Mouse (Mus musculus) embryonic facial prominence, embryonic 14.5 days (tissue): ENCODE data around the gene Tapbp. TPM values are rescaled to one million over a fixed set of nuclear protein-coding genes. Genes with fewer than 3 reads are reported as not detected.

Experiments
- ATAC-seq: fragments of 200-750 bp; cut with Nextera tagmentation; 2 replicates; pipeline ENCODE4 v1.8.0; 2017; ENCODE audit warnings: low read depth, moderate number of reproducible peaks, moderate TSS enrichment
- DNase-seq: peaks from one replicate; pipeline ENCODE4 v3.0.0-alpha.2; 2015; ENCODE audit warnings: low spot score
- H3K27ac ChIP-seq: fragments of 300-500 bp; sonication (generic); replicated peaks from 2 replicates; pipeline ENCODE4 v1.5.1; 2014; ENCODE audit warnings: low read depth, mild to moderate bottlenecking, low read length, moderate library complexity
- H3K27me3 ChIP-seq: fragments of 300-500 bp; sonication (generic); replicated peaks from 2 replicates; pipeline ENCODE4 v1.6.1; 2014; ENCODE audit warnings: low read length; ENCODE audit not compliant: control insufficient read depth, insufficient read depth
- H3K36me3 ChIP-seq: fragments of 300-500 bp; sonication (generic); 2 replicates; pipeline ENCODE4 v1.6.1; 2014; ENCODE audit warnings: low read length, mixed read lengths; ENCODE audit not compliant: control insufficient read depth, insufficient read depth
- H3K4me1 ChIP-seq: fragments of 300-500 bp; sonication (generic); 2 replicates; pipeline ENCODE4 v1.6.1; 2014; ENCODE audit warnings: antibody characterized with exemption, low read length; ENCODE audit not compliant: control insufficient read depth, insufficient read depth
- H3K4me2 ChIP-seq: fragments of 300-500 bp; sonication (generic); 2 replicates; pipeline ENCODE4 v1.6.1; 2014; ENCODE audit warnings: low read depth, mild to moderate bottlenecking, low read length, moderate library complexity, mixed read lengths
- H3K4me3 ChIP-seq: fragments of 300-500 bp; sonication (generic); 2 replicates; pipeline ENCODE4 v1.5.1; 2014; ENCODE audit warnings: low read depth, mild to moderate bottlenecking, low read length
- H3K9ac ChIP-seq: fragments of 300-500 bp; sonication (generic); 2 replicates; pipeline ENCODE4 v1.6.1; 2014; ENCODE audit warnings: low read depth, mild to moderate bottlenecking, low read length, moderate library complexity, mixed read lengths
- H3K9me3 ChIP-seq: fragments of 300-500 bp; sonication (generic); 2 replicates; pipeline ENCODE4 v1.6.1; 2016; ENCODE audit warnings: low read length; ENCODE audit not compliant: control insufficient read depth
- WGBS: fragments of 180-500 bp; shearing (Covaris S2); extraction: QIAGEN DNeasy Blood & Tissue Kit; methylation state at CpG from one replicate; pipeline ENCODE4 v1.1.7; 2014; 5-methylcytosine and 5-hydroxymethylcytosine counted together
- polyA plus RNA-seq: library from polyadenylated mRNA; unstranded; fragments of >200 nt; fragmentation: Nextera tagmentation; extraction: Ambion mirVana; gene quantifications from 2 replicates; pipeline ENCODE4 v1.2.1, GENCODE M21; 2014

Gene Tapbp
- polyA plus RNA-seq, 1 experiment from 2014 or later = 31.9 TPM

DNA sequence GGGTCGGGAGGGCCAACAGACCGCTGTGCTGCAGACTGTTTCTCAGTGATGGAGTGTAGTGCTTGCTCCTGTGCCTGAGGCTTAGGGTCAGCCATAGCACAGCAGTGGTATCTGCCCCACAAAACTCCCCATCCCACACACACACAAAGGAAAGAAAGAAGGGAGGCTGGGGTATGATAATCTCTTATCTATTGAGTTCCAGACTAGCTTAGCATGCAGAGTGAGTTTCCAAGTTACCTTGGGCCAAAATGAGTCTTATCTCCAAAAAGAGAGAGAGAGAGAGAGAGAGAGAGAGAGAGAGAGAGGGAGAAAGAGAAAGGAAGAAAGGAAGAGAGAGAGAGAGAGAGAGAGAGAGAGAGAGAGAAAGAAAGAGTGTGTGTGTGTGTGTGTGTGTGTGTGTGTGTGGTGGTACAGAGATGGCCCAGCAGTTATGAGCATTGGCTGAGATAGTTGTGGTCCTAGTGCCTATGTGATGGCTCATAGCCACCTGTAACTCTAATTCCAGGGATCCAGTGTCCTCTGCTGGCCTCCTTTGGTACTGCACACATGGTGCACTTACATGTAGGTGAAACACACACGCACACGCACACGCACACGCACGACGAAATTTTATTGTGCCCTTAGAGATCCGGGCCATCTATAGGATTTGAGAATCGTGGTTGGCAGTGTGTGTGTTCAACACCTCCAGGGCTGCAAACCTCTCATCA is 9.0 kb downstream of the Tapbp start:
- 87% methylated on average over 7 of the region's 10 CpGs for WGBS
- no peak for ATAC-seq
- Histone ChIP-seq H3K27ac (no peak overlapping the region), H3K36me3 (peaks cover 16% of the 10 kb centered on the region), H3K4me1 (peaks cover 5% of the 10 kb centered on the region), H3K4me3 (no peak overlapping the region), H3K4me2 (no peak overlapping the region), H3K9ac (no peak overlapping the region), H3K9me3 (no peaks in the 10 kb centered on the region), H3K27me3 (no peaks in the 10 kb centered on the region)
- DNase-seq = no peak

GRCm38 (mm10) chr17:33925406-33926116 is 9.9 kb downstream of the Tapbp start:
- Histone ChIP-seq H3K4me3 (no peak overlapping the region), H3K4me1 (peaks cover 5% of the 10 kb centered on the region), H3K36me3 (peaks cover 16% of the 10 kb centered on the region), H3K9ac (no peak overlapping the region), H3K27me3 (no peaks in the 10 kb centered on the region), H3K4me2 (no peak overlapping the region), H3K9me3 (no peaks in the 10 kb centered on the region), H3K27ac (no peak overlapping the region)
- WGBS = 86% methylated on average over 21 of the region's 21 CpGs
- DNase-seq (no peak), ATAC-seq (no peak)

GRCm38 (mm10) chr17:33926207-33926932 is 10.7 kb downstream of the Tapbp start:
- H3K27me3 ChIP-seq = no peaks in the 10 kb centered on the region
- no peak overlapping the region for H3K9ac ChIP-seq
- peaks cover 8% of the 10 kb centered on the region for H3K4me1 ChIP-seq
- ATAC-seq (no peak), DNase-seq (no peak)
- peaks cover 16% of the 10 kb centered on the region for H3K36me3 ChIP-seq
- no peak overlapping the region for H3K27ac ChIP-seq
- 74% methylated on average over 13 of the region's 17 CpGs for WGBS
- no peak overlapping the region for H3K4me3 ChIP-seq
- no peaks in the 10 kb centered on the region for H3K9me3 ChIP-seq
- no peak overlapping the region for H3K4me2 ChIP-seq

DNA sequence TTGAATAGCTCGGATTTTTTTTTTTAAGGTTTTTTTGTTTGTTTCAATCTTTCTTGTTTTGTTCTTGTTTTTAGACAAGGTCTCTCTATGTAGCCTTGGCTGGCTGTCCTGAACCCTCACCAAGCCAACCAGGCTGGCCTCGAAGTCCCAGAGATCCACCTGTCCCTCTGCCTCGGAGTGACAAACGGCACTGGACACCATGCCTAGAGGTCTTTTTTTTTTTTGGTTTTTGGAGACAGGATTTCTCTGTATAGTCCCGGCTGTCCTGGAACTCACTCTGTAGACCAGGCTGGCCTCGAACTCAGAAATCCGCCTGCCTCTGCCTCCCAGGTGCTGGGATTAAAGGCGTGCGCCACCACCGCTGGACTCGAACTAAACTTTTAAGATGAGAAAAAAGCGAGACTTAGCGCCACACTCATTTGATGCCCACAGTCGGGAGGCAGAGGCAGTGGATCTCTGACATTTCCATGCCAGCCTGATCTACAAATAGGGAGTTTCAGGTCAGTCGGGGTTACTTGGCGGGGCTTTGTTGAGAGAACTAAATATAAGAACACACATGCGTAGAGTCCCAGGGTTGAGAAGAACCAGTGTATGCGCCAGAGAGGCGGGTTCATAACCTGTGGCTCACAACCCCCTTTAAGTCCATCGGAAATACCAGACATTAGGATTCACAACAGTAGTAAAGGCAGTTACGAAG is 12.7 kb downstream of the Tapbp start:
- 63% methylated on average over 21 of the region's 21 CpGs for WGBS
- Histone ChIP-seq H3K36me3 (peaks cover 27% of the 10 kb centered on the region), H3K4me3 (peak overlapping the region; percentile 81), H3K9me3 (no peaks in the 10 kb centered on the region), H3K27me3 (no peaks in the 10 kb centered on the region), H3K27ac (no peak overlapping the region), H3K4me1 (peaks cover 12% of the 10 kb centered on the region), H3K9ac (peak overlapping the region; percentile 79), H3K4me2 (peak overlapping the region; percentile 96)
- DNase-seq (no peak), ATAC-seq (no peak)

DNA sequence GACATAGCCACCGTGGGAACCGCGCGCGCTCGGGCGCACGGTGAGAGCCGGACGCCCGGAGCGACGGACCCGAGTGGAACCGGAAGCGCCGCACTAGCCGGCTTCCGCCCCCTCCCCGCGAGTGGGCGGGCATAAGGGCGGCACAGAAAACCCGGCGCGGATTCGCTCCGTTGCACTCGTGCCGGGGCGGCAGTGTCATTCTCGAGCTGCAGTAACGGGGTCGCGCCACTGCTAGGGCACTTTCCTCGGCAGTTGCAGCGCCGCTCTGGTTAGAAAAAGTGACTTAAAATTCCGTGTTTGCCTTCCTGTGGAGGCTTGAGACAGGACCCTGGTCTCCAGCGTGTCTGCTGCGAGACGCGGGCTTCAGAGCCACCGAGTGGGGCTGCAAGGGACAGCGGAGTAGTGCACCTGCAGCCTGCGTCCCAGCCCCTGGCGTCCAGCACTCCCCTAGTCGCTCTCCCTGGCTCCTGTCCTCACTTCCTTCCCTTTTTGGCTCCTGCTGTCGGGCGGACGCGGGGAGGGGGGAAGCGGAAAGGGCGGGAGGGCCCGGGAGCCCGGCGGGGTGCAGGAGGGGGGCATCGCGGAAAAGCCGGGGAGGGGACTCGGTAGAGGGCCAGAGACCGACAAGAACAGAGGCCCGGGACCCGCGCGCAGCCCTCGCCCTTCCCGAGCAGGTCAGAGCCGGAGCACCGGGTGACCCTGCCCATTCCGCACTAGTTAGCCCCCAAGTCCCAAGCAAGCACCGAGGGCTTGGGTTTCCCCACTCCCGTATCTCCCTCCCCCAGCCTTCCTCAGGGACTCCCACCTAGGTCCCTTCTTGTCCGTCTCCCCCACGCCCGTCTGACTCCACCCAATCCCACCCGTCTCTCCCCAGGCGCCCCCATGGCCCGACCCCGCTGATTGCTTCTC is 13.9 kb downstream of the Tapbp start, which contains the start of gene Rgl2:
Gene Rgl2 (plus strand): TSS at position 173 of the 909 bp plus-strand sequence.
- peak; percentile 90 for ATAC-seq
- no peaks in the 10 kb centered on the region for H3K9me3 ChIP-seq
- H3K36me3 ChIP-seq = peaks cover 33% of the 10 kb centered on the region
- peak within 1 kb of the TSS; percentile 81 for H3K4me3 ChIP-seq
- peak within 1 kb of the TSS; percentile 91 for H3K27ac ChIP-seq
- DNase-seq = peak; percentile 95
- WGBS = 1% methylated on average over 38 of the region's 80 CpGs
- H3K4me2 ChIP-seq = peak within 1 kb of the TSS; percentile 96
- peaks cover 12% of the 10 kb centered on the region for H3K4me1 ChIP-seq
- H3K27me3 ChIP-seq = no peaks in the 10 kb centered on the region
- peak within 1 kb of the TSS; percentile 79 for H3K9ac ChIP-seq

DNA sequence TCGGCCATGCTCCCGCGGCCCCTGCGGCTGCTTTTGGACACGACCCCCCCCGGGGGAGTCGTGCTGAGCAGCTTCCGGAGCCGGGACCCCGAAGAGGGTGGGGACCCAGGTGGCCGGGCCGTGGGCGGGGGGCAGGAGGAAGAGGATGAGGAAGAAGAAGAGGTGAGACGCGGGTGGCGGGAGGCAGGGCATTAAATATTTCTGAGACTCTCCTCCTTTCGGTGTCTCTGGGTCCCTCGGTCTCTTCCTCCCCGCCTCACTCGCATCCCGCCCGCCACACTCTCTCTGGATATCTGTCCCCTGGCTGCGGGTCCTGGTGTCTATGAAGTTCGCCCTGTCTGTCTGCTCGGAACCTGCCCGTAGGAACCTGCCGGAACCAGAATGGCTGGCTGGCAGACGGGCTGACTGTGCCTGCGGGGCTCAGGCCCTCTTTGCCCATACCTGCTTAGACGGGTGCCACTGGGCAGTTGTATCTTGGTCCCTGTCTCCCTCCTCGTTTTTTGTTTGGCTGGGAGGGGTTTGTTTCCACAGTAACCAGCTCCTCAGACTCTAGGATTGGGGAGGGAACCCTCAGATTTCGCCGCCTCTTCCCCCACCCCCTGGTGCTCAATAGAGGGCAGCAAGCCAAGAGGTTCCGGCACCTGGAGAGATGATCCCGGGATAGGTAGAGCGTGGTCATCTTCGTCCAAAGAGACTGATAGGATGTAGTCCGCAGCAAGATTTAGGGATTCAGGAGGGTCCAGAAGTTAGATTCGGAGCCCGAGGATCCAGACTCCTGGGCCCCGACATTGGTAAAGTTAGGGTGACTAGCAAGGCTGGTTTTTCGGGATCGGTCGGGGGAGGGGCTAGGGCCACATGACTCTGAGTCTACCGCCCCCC is 14.8 kb downstream of the Tapbp start:
- Histone ChIP-seq H3K36me3 (peaks cover 38% of the 10 kb centered on the region), H3K27ac (peak overlapping the region; percentile 91), H3K9ac (peak overlapping the region; percentile 79), H3K9me3 (no peaks in the 10 kb centered on the region), H3K4me3 (peak overlapping the region; percentile 81), H3K4me2 (peak overlapping the region; percentile 96), H3K4me1 (peaks cover 12% of the 10 kb centered on the region), H3K27me3 (no peaks in the 10 kb centered on the region)
- ATAC-seq (peak; percentile 26), DNase-seq (peak; percentile 77)
- 1% methylated on average over 36 of the region's 45 CpGs for WGBS

DNA sequence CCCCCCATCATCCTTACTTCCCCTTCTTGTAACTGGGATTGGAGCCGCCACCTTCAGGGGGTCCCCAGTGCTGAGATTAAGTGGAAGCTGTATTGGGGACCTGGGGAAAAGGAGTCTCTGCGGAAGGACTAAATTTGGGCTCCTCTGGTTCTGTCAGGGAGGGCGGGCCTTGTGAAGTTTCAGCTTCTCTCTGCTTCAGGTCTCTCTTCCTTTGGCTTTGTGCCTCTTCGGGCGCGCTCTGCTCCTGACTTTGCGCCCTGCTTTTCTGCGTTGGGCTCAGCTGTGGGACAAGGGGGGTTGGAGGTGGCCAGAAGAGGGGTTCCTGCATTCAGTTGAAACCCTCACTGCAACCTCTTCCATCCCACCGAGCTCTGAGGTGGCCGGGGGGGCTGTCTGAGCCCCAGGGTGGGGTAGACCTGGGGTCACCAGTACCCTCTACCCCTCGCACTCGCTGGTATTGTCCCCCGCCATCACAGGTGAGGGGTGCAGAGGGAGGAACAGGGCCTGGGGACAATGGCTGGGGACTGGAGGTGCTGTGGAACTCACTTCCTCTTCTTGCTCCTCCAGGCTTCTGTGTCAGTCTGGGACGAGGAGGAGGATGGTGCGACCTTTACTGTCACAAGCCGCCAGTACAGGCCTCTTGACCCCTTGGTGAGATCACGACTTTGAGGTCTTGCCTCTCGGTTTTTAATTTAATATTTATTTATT is 15.6 kb downstream of the Tapbp start:
- H3K9ac ChIP-seq = peak overlapping the region; percentile 79
- H3K9me3 ChIP-seq = no peaks in the 10 kb centered on the region
- H3K36me3 ChIP-seq = peaks cover 39% of the 10 kb centered on the region
- H3K4me2 ChIP-seq = peak overlapping the region; percentile 96
- peak overlapping the region; percentile 81 for H3K4me3 ChIP-seq
- WGBS = 36% methylated on average over 14 of the region's 18 CpGs
- ATAC-seq (no peak), DNase-seq (no peak)
- no peak overlapping the region; the same call in 1 of the 2 replicates for H3K27ac ChIP-seq
- H3K4me1 ChIP-seq = peaks cover 12% of the 10 kb centered on the region
- no peaks in the 10 kb centered on the region for H3K27me3 ChIP-seq
